ENCODE assay signal across 15 mouse cellular contexts in genomic region chr5:86419494-86419893, GRCm38 (mm10). TPM values are rescaled to one million over a fixed set of nuclear protein-coding genes. Genes with fewer than 3 reads are reported as not detected.
A peak's percentile ranks its signal among the peaks of the same experiment; 100 is the strongest.
DNase-seq lines count a peak whose midpoint lies in the region; ATAC-seq and TF ChIP-seq lines count a peak whose summit lies in the region.
"Had no signal": no experiment of that assay in that cellular context is flagged by ENCODE, and none has a peak within 500 bp of the region (broad histone marks: within the 10 kb centered on the region; RNA-seq: fewer than 3 reads in every experiment).

No protein-coding gene starts in this region.

- ATAC-seq in forebrain, postnatal 0 days: no peak
- no peak for ATAC-seq in lung, postnatal 0 days
- ATAC-seq: forebrain, embryonic 15.5 days had no signal

- no peaks in the 10 kb centered on the region for H3K36me3 ChIP-seq in forebrain, postnatal 0 days (ENCODE audit: insufficient read depth)
- H3K36me3 ChIP-seq in forebrain, embryonic 10.5 days (replicated peaks): no peaks in the 10 kb centered on the region
- H3K36me3 ChIP-seq in lung, postnatal 0 days (ENCODE audit: insufficient read depth, low read length): no peaks in the 10 kb centered on the region
- H3K36me3 ChIP-seq: forebrain, embryonic 15.5 days; heart, embryonic 12.5 days; kidney, embryonic 15.5 days; lung, embryonic 15.5 days had no signal

- no peaks in the 10 kb centered on the region for H3K4me1 ChIP-seq in forebrain, postnatal 0 days (ENCODE audit: insufficient read depth)
- H3K4me1 ChIP-seq in forebrain, embryonic 10.5 days: peaks cover 21% of the 10 kb centered on the region
- no peaks in the 10 kb centered on the region for H3K4me1 ChIP-seq in lung, postnatal 0 days (ENCODE audit: insufficient read depth, low read depth, low read length)
- H3K4me1 ChIP-seq: forebrain, embryonic 15.5 days; heart, embryonic 12.5 days; kidney, embryonic 15.5 days; lung, embryonic 15.5 days had no signal

- no peak for TF ChIP-seq EP300 in lung, postnatal 0 days (IDR thresholded peaks at IDR 0.05)

- no peak overlapping the region for H3K9ac ChIP-seq in forebrain, postnatal 0 days
- no peak overlapping the region for H3K9ac ChIP-seq in lung, postnatal 0 days (replicated peaks; ENCODE audit: low read depth)
- H3K9ac ChIP-seq: forebrain, embryonic 15.5 days; heart, embryonic 12.5 days; kidney, embryonic 15.5 days; lung, embryonic 15.5 days had no signal

- 19% methylated on average over 4 of the region's 4 CpGs for WGBS in forebrain, postnatal 0 days
- 27% methylated on average over 4 of the region's 4 CpGs for WGBS in forebrain, embryonic 10.5 days
- WGBS in lung, postnatal 0 days: 21% methylated on average over 4 of the region's 4 CpGs

- DNase-seq in forebrain, postnatal 0 days: no peak
- DNase-seq in forebrain, embryonic 10.5 days (ENCODE audit: extremely low spot score, low spot score): no peak
- no peak for DNase-seq in lung, postnatal 0 days (ENCODE audit: low spot score)
- DNase-seq in lung, postnatal 10 days: no peak
- peak; percentile 63 for DNase-seq in R1 (ENCODE audit: low read depth, low spot score)
- peak; percentile 74 for DNase-seq in retina, embryonic 14.5 days (ENCODE audit: low spot score)
- no peak for DNase-seq in right cerebral cortex, postnatal 10 days (ENCODE audit: low spot score in 2 of 2)
- DNase-seq in adrenal gland, postnatal 10 days: no peak
- DNase-seq: adrenal gland, postnatal 25 days; cerebellum, postnatal 36 days had no signal

- no peaks in the 10 kb centered on the region for H3K27me3 ChIP-seq in forebrain, postnatal 0 days (ENCODE audit: insufficient read depth, low read length)
- H3K27me3 ChIP-seq in forebrain, embryonic 10.5 days (ENCODE audit: poor library complexity, severe bottlenecking): no peaks in the 10 kb centered on the region
- no peaks in the 10 kb centered on the region for H3K27me3 ChIP-seq in lung, postnatal 0 days (replicated peaks; ENCODE audit: insufficient read depth, low read length)
- H3K27me3 ChIP-seq: forebrain, embryonic 15.5 days; heart, embryonic 12.5 days; kidney, embryonic 15.5 days; lung, embryonic 15.5 days had no signal

- no peak overlapping the region for H3K4me3 ChIP-seq in forebrain, postnatal 0 days (ENCODE audit: low read depth, low read length)
- no peak overlapping the region for H3K4me3 ChIP-seq in forebrain, embryonic 10.5 days
- no peak overlapping the region for H3K4me3 ChIP-seq in lung, postnatal 0 days (ENCODE audit: low read depth, low read length)
- H3K4me3 ChIP-seq: forebrain, embryonic 15.5 days; heart, embryonic 12.5 days; kidney, embryonic 15.5 days; lung, embryonic 15.5 days had no signal

- H3K9me3 ChIP-seq in forebrain, postnatal 0 days (ENCODE audit: low read length): no peaks in the 10 kb centered on the region
- H3K9me3 ChIP-seq in forebrain, embryonic 10.5 days: no peaks in the 10 kb centered on the region
- H3K9me3 ChIP-seq in lung, postnatal 0 days (ENCODE audit: low read length): no peaks in the 10 kb centered on the region
- H3K9me3 ChIP-seq: forebrain, embryonic 15.5 days; heart, embryonic 12.5 days; kidney, embryonic 15.5 days; lung, embryonic 15.5 days had no signal

- H3K27ac ChIP-seq in forebrain, postnatal 0 days (ENCODE audit: low read depth, low read length): no peak overlapping the region
- H3K27ac ChIP-seq in forebrain, embryonic 10.5 days: no peak overlapping the region
- H3K27ac ChIP-seq in lung, postnatal 0 days (ENCODE audit: low read length): no peak overlapping the region
- H3K27ac ChIP-seq: forebrain, embryonic 15.5 days; kidney, embryonic 15.5 days; lung, embryonic 15.5 days had no signal

- H3K4me2 ChIP-seq in forebrain, postnatal 0 days (ENCODE audit: low read depth): no peak overlapping the region
- H3K4me2 ChIP-seq in lung, postnatal 0 days (replicated peaks; ENCODE audit: low read depth, low read length): no peak overlapping the region
- H3K4me2 ChIP-seq: forebrain, embryonic 15.5 days; heart, embryonic 12.5 days; kidney, embryonic 15.5 days; lung, embryonic 15.5 days had no signal

- peak; percentile 53 for TF ChIP-seq CTCF in forebrain, postnatal 0 days (IDR thresholded peaks at IDR 0.05; ENCODE audit: low read depth)
- TF ChIP-seq CTCF in lung, postnatal 0 days (IDR thresholded peaks at IDR 0.05): peak; percentile 30; the same call in 1 of the 2 replicates

RNA-seq across cellular contexts. Expression of gene Tmprss11d, which starts 46.3 kb away (rescaled TPM):
- not detected in 2 replicates for total RNA-seq in forebrain, postnatal 0 days (2014; rRNA removed)
- polyA plus RNA-seq in forebrain, postnatal 0 days (2015; fragmentation: Nextera tagmentation; extraction: Ambion mirVana): not detected in 2 replicates
- 0.11 TPM in 1 of 2 replicates, not detected in the other for polyA plus RNA-seq in forebrain, embryonic 10.5 days (2016; fragmentation: Nextera tagmentation; extraction: Ambion mirVana)
- polyA plus RNA-seq in lung, postnatal 0 days (2015; fragmentation: Nextera tagmentation; extraction: Ambion mirVana): not detected in 2 replicates
- total RNA-seq in adrenal gland, postnatal 10 days (2021): not detected
- total RNA-seq: adrenal gland, postnatal 25 days; left cerebral cortex, postnatal 14 days had no signal
- polyA plus RNA-seq: forebrain, embryonic 15.5 days; heart, embryonic 12.5 days; kidney, embryonic 15.5 days; lung, embryonic 15.5 days had no signal

RNA-seq across cellular contexts. Expression of gene Tmprss11a, which starts 49.3 kb away (rescaled TPM):
- not detected in 2 replicates for total RNA-seq in forebrain, postnatal 0 days (2014; rRNA removed)
- polyA plus RNA-seq in forebrain, postnatal 0 days (2015; fragmentation: Nextera tagmentation; extraction: Ambion mirVana): 0.05 TPM in 1 of 2 replicates, not detected in the other
- polyA plus RNA-seq in forebrain, embryonic 10.5 days (2016; fragmentation: Nextera tagmentation; extraction: Ambion mirVana): not detected in 2 replicates
- polyA plus RNA-seq in lung, postnatal 0 days (2015; fragmentation: Nextera tagmentation; extraction: Ambion mirVana): not detected in 2 replicates
- total RNA-seq in adrenal gland, postnatal 10 days (2021): not detected
- total RNA-seq: adrenal gland, postnatal 25 days; left cerebral cortex, postnatal 14 days had no signal
- polyA plus RNA-seq: forebrain, embryonic 15.5 days; heart, embryonic 12.5 days; lung, embryonic 15.5 days had no signal

Comparison
In these comparisons a context has a peak if more than half of its experiments do, and no peak if none do; other contexts are left out.
1. DNase-seq: peak in R1 (single experiment) and retina, embryonic 14.5 days (single experiment); none in forebrain, postnatal 0 days (single experiment), forebrain, embryonic 10.5 days (single experiment), lung, postnatal 0 days (single experiment), lung, postnatal 10 days (single experiment), right cerebral cortex, postnatal 10 days (0 of 2) and adrenal gland, postnatal 10 days (single experiment).